8 mouse cellular contexts compared by ENCODE assay signal in the genomic region with DNA sequence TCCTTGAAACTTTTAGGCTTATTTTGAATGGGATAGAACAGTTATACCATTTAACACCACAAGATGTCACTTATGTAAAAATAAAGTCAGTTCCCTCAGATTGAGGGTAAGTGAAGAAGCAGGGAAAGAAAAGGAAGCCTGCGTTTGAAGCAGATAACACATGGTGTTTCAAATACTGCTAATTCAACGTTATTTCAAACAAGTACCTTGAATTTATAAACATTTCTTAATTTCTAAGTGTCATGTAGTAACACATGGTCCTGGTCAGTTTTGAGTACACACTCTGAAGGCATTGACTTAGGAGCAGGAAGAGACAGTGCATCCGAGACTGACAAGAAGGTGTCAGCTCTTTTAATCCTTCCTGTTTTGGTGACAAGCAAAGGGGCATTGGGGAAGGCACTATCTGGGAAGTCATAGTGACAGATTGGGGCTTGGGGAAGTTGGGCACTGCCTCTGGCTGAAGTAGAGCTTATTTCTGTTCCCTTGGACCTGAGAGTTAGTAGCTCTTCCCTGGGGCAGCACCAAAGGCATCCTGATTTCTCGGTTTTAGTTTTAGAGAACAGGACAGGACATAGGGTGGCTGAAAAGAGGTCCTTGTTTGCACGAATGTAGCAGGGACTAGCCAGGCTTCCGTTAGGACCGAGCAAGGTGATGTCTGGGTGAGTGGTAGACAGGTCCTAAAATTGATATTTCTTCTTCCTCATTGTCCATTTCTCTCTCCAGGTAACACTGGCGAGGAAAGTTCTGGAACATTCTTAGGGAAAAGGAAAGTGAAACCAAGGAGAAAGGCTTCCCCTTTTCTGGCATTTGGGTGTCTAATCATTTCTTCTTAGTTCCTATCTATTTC. TPM values are rescaled to one million over a fixed set of nuclear protein-coding genes. Genes with fewer than 3 reads are reported as not detected.
DNase-seq lines count a peak whose midpoint lies in the region; ATAC-seq and TF ChIP-seq lines count a peak whose summit lies in the region.

No protein-coding gene starts in this region.

- no peaks in the 10 kb centered on the region for H3K36me3 ChIP-seq in embryonic facial prominence, embryonic 11.5 days (replicated peaks; ENCODE audit: control insufficient read depth, insufficient read depth, low read depth, low read length)
- H3K36me3 ChIP-seq in embryonic facial prominence, embryonic 10.5 days (replicated peaks): no peaks in the 10 kb centered on the region
- H3K36me3 ChIP-seq in lung, embryonic 14.5 days (ENCODE audit: insufficient read depth): no peaks in the 10 kb centered on the region
- no peaks in the 10 kb centered on the region for H3K36me3 ChIP-seq in kidney, embryonic 16.5 days (ENCODE audit: insufficient read depth, low read length)

- H3K27ac ChIP-seq in embryonic facial prominence, embryonic 11.5 days (replicated peaks; ENCODE audit: low read depth, low read length): no peak overlapping the region
- H3K27ac ChIP-seq in embryonic facial prominence, embryonic 10.5 days (replicated peaks): no peak overlapping the region
- H3K27ac ChIP-seq in lung, embryonic 14.5 days (ENCODE audit: low read depth): no peak overlapping the region
- H3K27ac ChIP-seq in kidney, embryonic 16.5 days (ENCODE audit: low read length): no peak overlapping the region

- no peak for ATAC-seq in embryonic facial prominence, embryonic 11.5 days (replicated peaks; ENCODE audit: insufficient number of reproducible peaks, low FRiP score, low TSS enrichment, low read depth)
- ATAC-seq in lung, embryonic 14.5 days (ENCODE audit: insufficient read depth): peak; percentile 32; the same call in 1 of the 2 replicates
- ATAC-seq in granulocyte monocyte progenitor cell, adult 5-6 weeks (replicated peaks; ENCODE audit: poor library complexity, severe bottlenecking): peak; percentile 81
- no peak; the same call in 1 of the 2 replicates for ATAC-seq in kidney, embryonic 16.5 days (ENCODE audit: low FRiP score, low TSS enrichment)

- no peak overlapping the region for H3K9ac ChIP-seq in embryonic facial prominence, embryonic 11.5 days (replicated peaks; ENCODE audit: low read length)
- no peak overlapping the region for H3K9ac ChIP-seq in lung, embryonic 14.5 days
- H3K9ac ChIP-seq in kidney, embryonic 16.5 days (replicated peaks; ENCODE audit: low read length): no peak overlapping the region

- no peaks in the 10 kb centered on the region for H3K27me3 ChIP-seq in embryonic facial prominence, embryonic 11.5 days (ENCODE audit: control insufficient read depth, insufficient read depth, low read length)
- H3K27me3 ChIP-seq in embryonic facial prominence, embryonic 10.5 days (replicated peaks; ENCODE audit: low read depth, poor library complexity, severe bottlenecking): no peaks in the 10 kb centered on the region
- H3K27me3 ChIP-seq in lung, embryonic 14.5 days (ENCODE audit: insufficient read depth, low read length): no peaks in the 10 kb centered on the region
- no peaks in the 10 kb centered on the region for H3K27me3 ChIP-seq in kidney, embryonic 16.5 days (ENCODE audit: insufficient read depth, low read length)

- no peaks in the 10 kb centered on the region for H3K9me3 ChIP-seq in embryonic facial prominence, embryonic 11.5 days (replicated peaks; ENCODE audit: control insufficient read depth, low read length)
- no peaks in the 10 kb centered on the region for H3K9me3 ChIP-seq in embryonic facial prominence, embryonic 10.5 days
- no peaks in the 10 kb centered on the region for H3K9me3 ChIP-seq in lung, embryonic 14.5 days (ENCODE audit: low read depth, low read length)
- H3K9me3 ChIP-seq in kidney, embryonic 16.5 days (ENCODE audit: low read length): no peaks in the 10 kb centered on the region

- H3K4me2 ChIP-seq in embryonic facial prominence, embryonic 11.5 days (ENCODE audit: low read depth, low read length): no peak overlapping the region
- H3K4me2 ChIP-seq in lung, embryonic 14.5 days: peak overlapping the region; percentile 19; the same call in 1 of the 2 replicates
- no peak overlapping the region for H3K4me2 ChIP-seq in kidney, embryonic 16.5 days (replicated peaks; ENCODE audit: low read depth, low read length)

- no peaks in the 10 kb centered on the region for H3K4me1 ChIP-seq in embryonic facial prominence, embryonic 11.5 days (ENCODE audit: control insufficient read depth, insufficient read depth, low read length)
- H3K4me1 ChIP-seq in embryonic facial prominence, embryonic 10.5 days: peaks cover 15% of the 10 kb centered on the region
- no peaks in the 10 kb centered on the region for H3K4me1 ChIP-seq in lung, embryonic 14.5 days (ENCODE audit: insufficient read depth)
- H3K4me1 ChIP-seq in kidney, embryonic 16.5 days (ENCODE audit: insufficient read depth, low read length): no peaks in the 10 kb centered on the region; the same call in 1 of the 2 replicates

- 68% methylated on average over 8 of the region's 8 CpGs for WGBS in embryonic facial prominence, embryonic 11.5 days
- 74% methylated on average over 8 of the region's 8 CpGs for WGBS in embryonic facial prominence, embryonic 10.5 days
- WGBS in lung, embryonic 14.5 days: 55% methylated on average over 8 of the region's 8 CpGs
- 64% methylated on average over 8 of the region's 8 CpGs for WGBS in kidney, embryonic 16.5 days

- no peak overlapping the region for H3K4me3 ChIP-seq in embryonic facial prominence, embryonic 11.5 days (ENCODE audit: low read depth, low read length)
- H3K4me3 ChIP-seq in embryonic facial prominence, embryonic 10.5 days: no peak overlapping the region
- no peak overlapping the region for H3K4me3 ChIP-seq in lung, embryonic 14.5 days (ENCODE audit: low read depth, low read length)
- H3K4me3 ChIP-seq in kidney, embryonic 16.5 days (ENCODE audit: low read length): no peak overlapping the region

- TF ChIP-seq CTCF in lung, embryonic 14.5 days (IDR thresholded peaks at IDR 0.05; ENCODE audit: low read depth): peak; percentile 50

- peak; percentile 23 for DNase-seq in embryonic facial prominence, embryonic 11.5 days (ENCODE audit: low spot score)
- no peak for DNase-seq in embryonic facial prominence, embryonic 10.5 days (ENCODE audit: low spot score)
- peak; percentile 68 for DNase-seq in lung, embryonic 14.5 days
- no peak for DNase-seq in lung, postnatal 4 days
- peak; percentile 31 for DNase-seq in naive thymus-derived CD4-positive, alpha-beta T cell, adult 2 months (ENCODE audit: low read depth)
- DNase-seq in natural killer cell, adult 2 months (ENCODE audit: low spot score in 2 of 2): no peak

RNA-seq across cellular contexts. Expression of a gene that starts 23.3 kb away (rescaled TPM):
- 43.4 and 45.1 TPM in 2 replicates for polyA plus RNA-seq in embryonic facial prominence, embryonic 11.5 days (2014; fragmentation: Nextera tagmentation; extraction: Ambion mirVana)
- 35.8 and 37.7 TPM in 2 replicates for polyA plus RNA-seq in embryonic facial prominence, embryonic 10.5 days (2016; fragmentation: Nextera tagmentation; extraction: Ambion mirVana)
- polyA plus RNA-seq in lung, embryonic 14.5 days (2014; fragmentation: Nextera tagmentation; extraction: Ambion mirVana): 43.6 and 44.2 TPM in 2 replicates
- total RNA-seq in granulocyte monocyte progenitor cell, adult 5-6 weeks (2014; fragmentation: Nextera tagmentation): 47.2 and 70.3 TPM in 2 replicates
- 87.4 and 88.1 TPM in 2 replicates for total RNA-seq in granulocyte monocyte progenitor cell, adult 5-6 weeks (2017)
- 48.4 and 48.6 TPM in 2 replicates for polyA plus RNA-seq in kidney, embryonic 16.5 days (2015; fragmentation: Nextera tagmentation; extraction: Ambion mirVana)

Comparison
In these comparisons a context has a peak if more than half of its experiments do, and no peak if none do; other contexts are left out.
1. DNase-seq: peak in embryonic facial prominence, embryonic 11.5 days (single experiment), lung, embryonic 14.5 days (single experiment) and naive thymus-derived CD4-positive, alpha-beta T cell, adult 2 months (single experiment); none in embryonic facial prominence, embryonic 10.5 days (single experiment), lung, postnatal 4 days (0 of 2) and natural killer cell, adult 2 months (0 of 2).
2. ATAC-seq: peak in lung, embryonic 14.5 days (single experiment) and granulocyte monocyte progenitor cell, adult 5-6 weeks (single experiment); none in embryonic facial prominence, embryonic 11.5 days (single experiment) and kidney, embryonic 16.5 days (single experiment).